Mouse (Mus musculus) gastrocnemius, postnatal 10 days (tissue): ENCODE data around the gene Gng7. TPM values are rescaled to one million over a fixed set of nuclear protein-coding genes. Genes with fewer than 3 reads are reported as not detected.

Source experiments
- DNase-seq: peaks from one replicate; pipeline ENCODE4 v3.0.0; 2021; ENCODE audit warnings: mixed read lengths
- total RNA-seq, 2 experiments: library from RNA; stranded (reverse); gene quantifications; 2 replicates each; pipeline ENCODE4 v1.2.3; 2021

Gng7 gene
- total RNA-seq, 2 experiments from 2014 or later: 1.7 to 2.0 TPM

GRCm38 (mm10) chr10:80943701-80944100 is 71.0 kb downstream of the Gng7 start:
- no peak for DNase-seq

- no peak for DNase-seq
These were observed 71.8 kb downstream of the Gng7 start for GRCm38 (mm10) chr10:80942919-80943318.

- no peak for DNase-seq
These were observed 73.8 kb downstream of the Gng7 start for GRCm38 (mm10) chr10:80940988-80941347.

- peak; percentile 72 for DNase-seq
These were observed 74.3 kb downstream of the Gng7 start for GRCm38 (mm10) chr10:80940320-80940987.

- peak; percentile 81 for DNase-seq
These were observed 75.1 kb downstream of the Gng7 start for GRCm38 (mm10) chr10:80939671-80940070.

- DNase-seq: no peak
These were observed 75.8 kb downstream of the Gng7 start for GRCm38 (mm10) chr10:80938831-80939550.

- peak; percentile 72 for DNase-seq
These were observed 77.1 kb downstream of the Gng7 start for GRCm38 (mm10) chr10:80937646-80938045.

GRCm38 (mm10) chr10:80936810-80937164 is 78.0 kb downstream of the Gng7 start:
- no peak for DNase-seq

GRCm38 (mm10) chr10:80936135-80936809 is 78.5 kb downstream of the Gng7 start:
- peak; percentile 78 for DNase-seq

- no peak for DNase-seq
These were observed 79.0 kb downstream of the Gng7 start for GRCm38 (mm10) chr10:80935698-80936097.

- no peak for DNase-seq
These were observed 79.5 kb downstream of the Gng7 start for GRCm38 (mm10) chr10:80935241-80935640.

GRCm38 (mm10) chr10:80934136-80934985 is 80.4 kb downstream of the Gng7 start:
- no peak for DNase-seq

- no peak for DNase-seq
These were observed 81.2 kb downstream of the Gng7 start for GRCm38 (mm10) chr10:80933421-80933979.

- DNase-seq: peak; percentile 37
These were observed 81.9 kb downstream of the Gng7 start for GRCm38 (mm10) chr10:80932700-80933420.

GRCm38 (mm10) chr10:80932206-80932605 is 82.5 kb downstream of the Gng7 start:
- peak; percentile 41 for DNase-seq

GRCm38 (mm10) chr10:80931695-80932094 is 83.0 kb downstream of the Gng7 start:
- DNase-seq: no peak

- peak; percentile 55 for DNase-seq
These were observed 83.5 kb downstream of the Gng7 start for GRCm38 (mm10) chr10:80931153-80931671.

GRCm38 (mm10) chr10:80930361-80931152 is 84.2 kb downstream of the Gng7 start:
- DNase-seq: peak; percentile 60

GRCm38 (mm10) chr10:80929299-80930226 is 85.2 kb downstream of the Gng7 start, which contains the start of gene Gadd45b:
TSS of gene Gadd45b (plus strand) at chr10:80930073.
- DNase-seq: peak; percentile 98
